Mouse (Mus musculus): Measurements from ENCODE around the gene Srm.

Gene Srm

DNA sequence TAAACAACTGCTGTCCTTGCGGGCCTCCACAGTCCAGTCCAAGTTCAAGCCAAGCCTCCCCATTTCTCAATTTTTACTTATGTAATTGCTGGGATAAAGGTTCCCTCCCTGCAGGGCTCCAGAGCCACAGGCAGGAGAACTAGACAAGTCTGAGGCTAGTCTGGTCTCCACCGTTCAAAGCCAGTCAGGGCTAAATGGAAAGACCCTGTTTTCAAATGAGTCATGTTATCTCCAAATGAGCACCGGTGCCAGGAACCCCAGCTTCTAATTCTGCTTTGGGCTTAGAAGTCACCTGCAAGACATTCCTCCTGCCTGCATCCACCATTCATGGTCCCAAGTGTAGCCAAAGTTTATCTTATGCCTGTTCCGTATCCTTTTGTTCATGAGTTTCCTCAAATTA is 10.6 kb downstream of the Srm start:
- DNase-seq (ENCODE audit: low read depth, low spot score), result no peak

DNA sequence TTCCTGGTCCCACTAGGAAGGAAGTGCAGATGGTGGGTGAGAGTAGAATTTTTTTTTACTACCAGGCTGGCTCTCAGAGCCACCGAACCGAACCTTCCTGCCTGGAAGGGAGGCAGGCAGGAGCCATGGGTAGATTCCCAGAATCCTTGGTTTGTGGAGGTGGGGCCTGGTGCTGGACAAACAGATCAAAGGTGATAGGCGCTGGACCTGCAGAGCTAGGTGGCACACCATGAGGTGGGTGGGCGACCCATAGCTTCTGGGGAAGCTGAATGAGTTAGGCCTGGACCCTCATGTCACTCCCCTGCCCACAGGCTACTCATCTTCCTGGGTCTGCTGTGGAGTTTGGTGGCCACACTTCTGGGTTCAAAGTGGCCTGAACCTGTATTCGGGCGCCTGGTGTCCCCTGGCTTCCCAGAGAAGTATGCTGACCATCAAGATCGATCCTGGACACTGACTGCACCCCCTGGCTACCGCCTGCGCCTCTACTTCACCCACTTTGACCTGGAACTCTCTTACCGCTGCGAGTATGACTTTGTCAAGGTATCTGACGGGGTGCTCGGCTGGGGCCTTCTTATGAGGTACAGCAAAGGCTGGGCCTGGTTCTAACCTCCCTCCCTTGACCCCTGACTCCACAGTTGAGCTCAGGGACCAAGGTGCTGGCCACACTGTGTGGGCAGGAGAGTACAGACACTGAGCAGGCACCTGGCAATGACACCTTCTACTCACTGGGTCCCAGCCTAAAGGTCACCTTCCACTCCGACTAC is 11.2 kb downstream of the Srm start, which contains the start of gene Masp2:
TSS of gene Masp2 (plus strand) at position 198 of the 764 bp plus-strand sequence.
- no peak for DNase-seq (ENCODE audit: low read depth, low spot score)

DNA sequence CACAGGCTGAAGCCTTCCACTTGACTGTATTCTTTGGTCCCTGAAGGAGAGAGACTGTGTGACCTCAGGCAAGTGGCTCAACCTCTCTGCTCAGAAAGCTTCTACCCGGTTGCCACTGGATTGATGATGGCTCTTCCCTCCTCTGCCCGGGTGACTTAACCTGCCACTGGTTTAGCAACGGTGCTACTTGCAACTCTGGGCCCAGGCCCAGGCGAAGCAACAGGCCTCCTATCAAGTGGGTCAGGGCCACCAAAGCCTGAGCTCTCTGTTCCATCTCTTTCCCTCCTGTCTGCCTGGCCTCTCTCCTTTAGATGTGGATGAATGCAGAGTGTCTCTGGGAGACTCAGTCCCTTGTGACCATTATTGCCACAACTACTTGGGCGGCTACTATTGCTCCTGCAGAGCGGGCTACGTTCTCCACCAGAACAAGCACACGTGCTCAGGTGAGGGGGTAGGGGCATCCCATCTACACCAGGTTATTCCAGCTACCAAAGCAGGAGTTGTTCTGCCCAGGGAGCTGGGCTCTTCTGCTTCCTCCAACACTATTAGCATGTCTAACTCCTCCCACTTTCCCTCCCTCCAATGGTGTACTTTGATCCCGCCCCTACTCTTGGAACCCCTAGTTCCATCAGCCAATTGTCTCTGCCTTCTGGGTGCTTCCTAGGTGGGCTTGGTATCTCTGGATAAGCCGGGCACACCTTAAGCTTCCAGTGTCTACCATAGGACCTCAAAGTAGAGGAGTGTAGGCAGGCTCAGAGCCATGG is 12.3 kb downstream of the Srm start:
- no peak for DNase-seq (ENCODE audit: low read depth, low spot score)

DNA sequence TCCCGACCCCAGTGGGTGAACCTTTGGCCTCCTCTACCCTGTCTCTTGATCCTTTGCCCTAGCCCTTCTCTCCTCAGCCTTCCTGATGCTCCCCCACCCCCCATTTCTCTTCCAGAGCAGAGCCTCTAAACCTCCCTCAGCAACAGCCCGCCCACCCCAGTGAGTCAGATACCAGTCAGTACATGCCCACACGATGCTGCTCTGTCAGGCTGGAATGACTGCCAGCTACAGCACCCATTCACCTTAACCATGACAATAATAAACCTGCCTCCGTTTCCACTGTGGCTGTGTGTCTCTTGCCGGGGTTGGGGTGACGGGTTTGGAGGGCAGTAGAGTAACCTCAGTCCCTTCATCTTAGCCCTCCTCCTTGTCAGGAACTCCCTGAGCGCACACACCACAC is 12.8 kb downstream of the Srm start:
- no peak for DNase-seq (ENCODE audit: low read depth, low spot score)

DNA sequence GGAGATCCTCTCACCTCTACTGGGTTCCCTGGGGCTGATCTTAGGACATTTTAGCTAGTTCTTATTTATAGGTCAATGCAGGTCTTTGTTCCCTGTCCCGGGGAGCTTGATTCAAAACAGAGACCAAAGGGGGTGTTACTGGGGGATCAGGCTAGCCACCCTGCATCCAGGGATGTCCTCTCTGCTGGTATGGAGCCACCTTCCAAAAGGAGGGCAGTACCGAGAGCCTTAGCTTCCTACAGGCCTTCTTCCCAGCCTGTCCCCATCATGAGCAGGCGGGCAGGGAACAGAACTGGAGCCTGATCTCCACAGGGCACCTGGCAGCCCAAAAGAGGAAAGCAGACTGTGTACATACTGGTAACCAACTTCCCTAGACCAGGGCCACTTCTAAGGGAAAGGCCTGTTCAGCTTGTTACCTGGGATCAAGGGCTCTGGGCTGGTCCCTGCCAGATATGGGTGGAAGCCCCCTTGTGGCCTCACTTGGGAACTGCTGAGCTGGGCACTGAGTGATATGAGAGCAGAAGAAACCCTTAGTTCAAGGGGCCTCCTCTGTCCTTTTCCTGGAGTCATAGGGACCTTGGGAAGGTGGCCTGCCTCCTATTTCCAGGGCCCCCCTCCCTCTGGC is 13.3 kb downstream of the Srm start:
- DNase-seq (ENCODE audit: low read depth, low spot score), result peak; percentile 56

DNA sequence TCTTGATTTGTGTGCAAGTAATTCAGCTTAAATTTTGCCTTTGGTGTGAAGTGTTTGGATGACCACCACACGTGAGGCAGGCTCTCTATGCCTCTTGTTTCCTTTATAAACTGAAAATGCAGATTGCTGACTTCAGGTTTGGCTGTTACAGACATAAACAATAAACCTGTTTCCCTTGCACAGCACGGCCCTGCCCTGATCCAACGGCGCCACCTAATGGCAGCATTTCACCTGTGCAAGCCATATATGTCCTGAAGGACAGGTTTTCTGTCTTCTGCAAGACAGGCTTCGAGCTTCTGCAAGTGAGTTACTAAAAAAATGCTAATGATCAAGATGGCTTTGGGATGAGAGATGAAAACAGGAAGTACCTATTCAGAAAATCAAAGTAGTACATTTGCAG is 16.5 kb downstream of the Srm start:
- DNase-seq (ENCODE audit: low read depth, low spot score), result peak; percentile 76

DNA sequence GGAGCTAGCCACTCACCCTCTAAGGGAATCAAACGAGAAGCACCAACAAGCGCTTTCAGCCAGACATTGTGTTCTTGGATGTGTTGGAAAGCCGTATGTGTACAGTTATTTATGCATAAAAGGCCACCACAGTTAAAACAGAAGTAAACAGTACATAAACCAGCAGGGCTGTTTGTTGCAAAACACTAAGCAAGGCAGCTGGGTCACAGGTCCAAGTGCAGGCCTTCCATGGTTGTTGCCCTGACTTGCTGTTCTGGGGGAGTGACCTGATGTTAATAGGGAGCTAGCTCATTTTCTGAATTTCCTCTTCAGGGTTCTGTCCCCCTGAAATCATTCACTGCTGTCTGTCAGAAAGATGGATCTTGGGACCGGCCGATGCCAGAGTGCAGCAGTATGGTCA is 18.5 kb downstream of the Srm start:
- DNase-seq (ENCODE audit: low read depth, low spot score), result no peak

DNA sequence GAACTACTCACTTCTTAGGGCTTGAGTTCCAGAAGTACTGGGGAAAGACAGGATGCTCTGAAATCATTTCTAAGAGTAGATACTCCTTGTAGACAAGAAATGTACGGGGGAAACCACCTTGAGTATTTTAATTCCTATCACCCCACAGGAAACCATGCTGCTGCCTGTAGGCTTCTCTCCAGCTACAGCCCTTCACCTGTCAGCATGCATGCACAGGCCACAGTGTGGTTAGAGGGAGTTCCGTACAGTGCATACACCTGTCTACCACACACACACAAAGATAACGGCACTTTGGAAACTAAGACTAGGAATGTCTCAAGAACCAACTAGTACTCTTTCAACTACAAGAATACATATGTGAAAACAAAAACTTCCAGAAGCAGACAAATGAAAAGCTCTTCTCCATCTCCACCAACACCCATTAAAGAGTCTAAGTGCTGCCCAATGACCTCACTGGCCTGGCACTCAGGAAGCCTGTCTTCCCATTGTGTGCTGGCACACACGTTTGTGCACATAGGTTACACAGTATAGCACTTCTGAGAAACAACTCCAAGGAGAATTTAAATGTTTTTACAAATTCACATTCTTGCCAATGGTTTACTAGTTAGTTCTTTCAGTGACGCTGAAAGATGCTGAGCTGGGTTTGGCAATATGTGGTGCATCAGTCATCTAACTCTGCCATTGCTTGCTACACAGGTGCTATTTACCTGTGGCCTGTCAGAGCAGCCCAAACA is 19.5 kb downstream of the Srm start:
- no peak for DNase-seq (ENCODE audit: low read depth, low spot score)

DNA sequence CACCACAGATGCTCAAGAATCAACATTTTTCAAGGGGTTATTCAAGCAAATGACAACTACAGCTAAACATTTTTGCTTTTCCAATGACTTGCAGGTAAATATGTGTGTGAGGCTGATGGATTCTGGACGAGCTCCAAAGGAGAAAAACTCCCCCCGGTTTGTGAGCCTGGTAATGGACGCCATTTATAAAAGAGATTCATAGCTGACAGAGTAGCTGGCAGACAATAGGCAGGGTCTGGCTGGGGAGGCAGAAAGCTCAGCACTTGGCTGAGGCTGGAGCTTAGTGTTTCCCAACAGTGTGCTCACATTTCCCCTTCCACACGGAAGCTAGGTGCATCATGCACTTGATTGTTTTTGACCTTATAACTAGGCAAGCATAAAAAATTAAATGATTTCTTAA is 21.3 kb downstream of the Srm start:
- no peak for DNase-seq (ENCODE audit: low read depth, low spot score)

DNA sequence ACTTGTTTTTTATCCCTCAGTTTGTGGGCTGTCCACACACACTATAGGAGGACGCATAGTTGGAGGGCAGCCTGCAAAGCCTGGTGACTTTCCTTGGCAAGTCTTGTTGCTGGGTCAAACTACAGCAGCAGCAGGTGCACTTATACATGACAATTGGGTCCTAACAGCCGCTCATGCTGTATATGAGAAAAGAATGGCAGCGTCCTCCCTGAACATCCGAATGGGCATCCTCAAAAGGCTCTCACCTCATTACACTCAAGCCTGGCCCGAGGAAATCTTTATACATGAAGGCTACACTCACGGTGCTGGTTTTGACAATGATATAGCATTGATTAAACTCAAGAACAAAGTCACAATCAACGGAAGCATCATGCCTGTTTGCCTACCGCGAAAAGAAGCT is 22.4 kb downstream of the Srm start:
- DNase-seq (ENCODE audit: low read depth, low spot score), result no peak

DNA sequence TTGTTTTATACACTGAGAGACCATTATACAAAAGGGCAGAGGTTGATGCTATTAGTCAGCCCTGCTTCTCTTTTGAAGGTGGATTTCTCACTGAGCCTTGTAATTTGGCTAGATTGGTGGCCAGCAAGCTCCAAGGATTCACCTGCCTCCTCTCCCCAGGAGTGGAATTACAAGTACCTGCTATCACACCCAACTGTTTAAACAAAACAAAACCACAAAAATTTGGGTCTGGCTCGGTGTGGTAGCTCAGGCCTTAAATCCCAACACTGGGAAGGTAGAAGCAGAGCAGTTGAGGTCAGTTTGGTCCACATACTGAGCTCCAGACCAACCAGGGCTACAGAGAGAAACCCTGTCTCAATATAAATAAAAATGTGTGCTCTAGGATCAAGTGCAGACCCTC is 28.5 kb downstream of the Srm start:
- DNase-seq (ENCODE audit: low read depth, low spot score), result no peak

DNA sequence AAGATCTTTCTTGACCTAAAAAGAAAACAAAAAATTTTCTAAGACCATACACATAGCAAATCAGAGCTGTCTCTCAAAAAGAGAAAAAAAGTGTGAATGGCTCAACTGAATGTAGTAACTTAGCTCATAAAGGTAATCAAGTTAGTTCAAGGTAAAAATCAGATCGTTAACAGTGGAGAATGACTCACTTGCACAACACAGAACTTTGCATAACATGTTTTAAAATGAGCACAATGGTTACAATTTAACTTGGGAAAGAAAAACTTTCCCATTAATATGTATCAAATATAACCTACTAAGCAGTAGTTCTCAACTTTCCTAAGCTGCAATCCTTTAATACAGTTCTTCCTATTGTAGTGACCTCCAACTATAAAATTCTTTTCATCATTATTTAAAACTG is 29.4 kb downstream of the Srm start:
- DNase-seq (ENCODE audit: low read depth, low spot score), result no peak

DNA sequence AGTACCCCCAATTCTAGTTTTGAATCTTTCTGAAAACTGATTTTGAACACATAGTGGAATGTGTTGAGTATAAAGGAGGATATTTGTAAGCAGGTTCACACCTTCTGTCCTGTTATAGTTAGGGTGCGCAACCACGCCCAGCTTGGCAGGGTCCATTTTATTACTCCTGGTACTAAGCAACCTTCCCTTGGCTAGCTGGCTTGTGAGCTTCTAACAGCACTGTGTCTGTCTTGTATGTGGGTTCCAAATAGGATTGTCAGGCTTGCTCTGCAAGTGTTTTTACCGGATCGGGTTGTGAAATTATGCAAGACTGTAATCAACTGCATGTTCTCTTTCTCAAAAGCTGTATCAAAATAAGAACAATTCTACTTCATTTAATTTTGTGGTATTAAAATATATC is 31.2 kb downstream of the Srm start:
- no peak for DNase-seq (ENCODE audit: low read depth, low spot score)

DNA sequence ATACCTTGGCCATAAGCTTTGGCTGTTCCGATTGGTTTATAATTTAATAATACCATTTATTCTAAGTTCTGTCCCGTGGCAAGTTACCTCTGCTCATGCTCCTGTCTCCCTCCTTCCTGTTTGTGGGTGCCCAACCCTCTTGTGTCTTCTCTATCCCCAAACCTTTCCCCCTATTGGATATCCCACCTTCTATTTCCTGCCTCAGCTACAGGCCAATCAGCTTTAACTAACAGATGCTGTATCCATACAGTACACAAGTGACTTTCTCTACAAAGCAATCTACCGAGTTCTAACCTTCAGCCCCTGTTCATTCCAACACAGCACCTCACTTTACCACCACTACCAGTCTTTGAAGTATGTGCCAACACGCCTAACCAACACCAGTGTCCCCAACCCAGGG is 32.3 kb downstream of the Srm start:
- no peak for DNase-seq (ENCODE audit: low read depth, low spot score)

DNA sequence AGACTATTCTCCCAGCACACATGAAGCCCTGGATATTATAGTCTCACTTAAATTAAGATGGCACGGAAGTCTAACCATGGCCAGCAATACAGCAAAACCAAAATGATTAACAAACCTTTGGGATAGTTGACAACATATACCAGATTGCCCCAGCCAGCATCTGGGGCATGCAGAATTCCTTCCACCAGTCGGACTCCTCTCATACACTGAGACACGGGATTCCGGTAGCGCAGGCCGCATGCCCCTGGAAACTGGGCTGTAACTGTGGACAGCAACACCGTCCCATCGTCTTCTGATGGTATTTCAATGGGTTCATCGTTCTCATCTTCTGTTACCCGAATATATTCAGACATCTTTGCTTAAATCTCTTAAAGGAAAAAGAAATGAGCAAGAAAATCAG is 33.7 kb downstream of the Srm start:
- no peak for DNase-seq (ENCODE audit: low read depth, low spot score)

DNA sequence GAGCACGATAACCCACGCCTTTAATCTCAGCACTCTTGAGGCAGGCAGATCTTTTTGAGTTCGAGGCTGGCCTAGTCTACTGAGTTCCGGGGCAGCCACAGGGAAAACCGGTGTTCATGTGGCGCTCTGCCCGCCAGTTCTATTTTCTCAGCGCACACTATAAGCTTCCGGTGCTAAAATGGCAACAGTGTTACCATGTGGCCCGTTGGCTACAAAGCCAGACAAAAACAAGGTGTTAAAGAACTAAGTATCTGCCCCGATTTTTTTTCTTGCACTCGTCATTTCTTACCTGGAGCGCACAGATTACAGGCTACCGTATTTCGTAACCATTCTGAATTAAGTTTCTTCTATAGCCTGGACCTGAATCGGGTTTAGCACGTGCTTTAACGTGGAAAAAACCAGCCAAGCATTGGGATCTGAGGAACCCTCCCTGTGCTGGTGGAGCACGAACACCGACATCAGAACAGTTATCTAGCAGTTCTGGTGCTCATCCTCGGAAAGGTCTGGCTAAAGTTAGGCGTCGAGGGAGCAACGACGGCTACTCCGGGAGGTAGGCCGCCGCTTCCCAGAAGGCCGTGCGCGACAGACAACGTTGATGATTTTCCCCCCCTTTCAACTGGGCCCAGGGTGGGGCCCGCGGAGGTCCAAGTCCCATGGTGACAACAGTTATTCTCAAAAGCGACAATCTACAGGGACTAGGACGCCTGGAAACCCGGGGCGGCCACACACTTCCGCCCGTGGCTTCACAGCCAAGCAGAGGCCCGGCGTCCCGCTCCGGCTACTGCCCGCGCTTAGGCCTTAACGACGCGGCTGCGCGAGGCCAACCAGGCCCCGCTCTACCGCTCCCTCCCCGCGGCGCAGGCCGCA is 34.7 kb downstream of the Srm start:
- DNase-seq (ENCODE audit: low read depth, low spot score), result peak; percentile 78

DNA sequence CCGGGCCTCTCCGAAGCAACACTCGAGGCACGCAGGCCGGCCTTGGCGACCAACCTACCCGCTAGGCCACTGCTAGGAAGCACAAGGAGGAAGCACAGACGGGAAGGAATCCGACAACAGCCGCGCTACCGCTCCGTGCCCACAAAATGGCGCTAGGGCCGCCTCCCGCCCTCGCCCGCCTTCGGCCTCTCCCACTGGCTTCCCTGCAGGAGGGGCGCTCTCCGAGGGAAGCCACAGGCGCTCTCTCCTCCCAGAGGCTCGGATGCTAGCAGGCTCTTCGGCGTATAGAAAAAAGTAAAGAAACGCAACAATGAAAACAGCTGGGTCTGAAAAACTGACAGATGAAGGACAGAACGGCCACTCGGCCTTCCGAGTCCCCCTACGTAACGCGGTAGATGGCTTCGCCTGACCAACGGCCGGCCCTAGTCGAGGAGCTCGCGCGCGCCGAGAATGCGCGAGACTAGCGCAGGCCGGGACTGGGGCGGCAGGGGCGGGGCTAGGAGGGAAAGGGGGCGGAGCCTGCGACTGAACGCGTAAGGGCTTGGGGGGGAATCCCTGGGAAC is 35.4 kb downstream of the Srm start, which contains the start of gene Tardbp:
TSS of gene Tardbp (minus strand) at position 397 of the 563 bp plus-strand sequence.
- peak; percentile 97 for DNase-seq (ENCODE audit: low read depth, low spot score)

DNA sequence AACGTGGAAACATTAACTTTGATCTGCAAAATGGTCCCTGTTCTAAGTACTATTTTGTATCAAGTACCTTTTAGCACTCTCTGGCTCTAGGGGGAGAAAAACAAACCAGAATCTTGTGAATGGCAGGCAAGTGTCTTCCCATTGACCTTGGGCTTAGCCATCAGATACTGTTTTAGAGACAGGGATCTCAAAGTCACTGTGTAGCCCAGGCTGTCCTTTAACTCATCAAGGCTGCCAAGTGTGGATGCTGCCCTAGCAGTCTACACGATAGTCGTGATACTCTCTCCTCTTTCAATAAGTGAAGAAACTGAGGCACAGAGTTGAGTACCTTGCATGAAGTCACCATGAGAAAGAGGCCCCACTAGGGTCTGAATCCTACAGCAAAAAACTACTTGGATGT is 35.9 kb downstream of the Srm start:
- no peak for DNase-seq (ENCODE audit: low read depth, low spot score)

DNA sequence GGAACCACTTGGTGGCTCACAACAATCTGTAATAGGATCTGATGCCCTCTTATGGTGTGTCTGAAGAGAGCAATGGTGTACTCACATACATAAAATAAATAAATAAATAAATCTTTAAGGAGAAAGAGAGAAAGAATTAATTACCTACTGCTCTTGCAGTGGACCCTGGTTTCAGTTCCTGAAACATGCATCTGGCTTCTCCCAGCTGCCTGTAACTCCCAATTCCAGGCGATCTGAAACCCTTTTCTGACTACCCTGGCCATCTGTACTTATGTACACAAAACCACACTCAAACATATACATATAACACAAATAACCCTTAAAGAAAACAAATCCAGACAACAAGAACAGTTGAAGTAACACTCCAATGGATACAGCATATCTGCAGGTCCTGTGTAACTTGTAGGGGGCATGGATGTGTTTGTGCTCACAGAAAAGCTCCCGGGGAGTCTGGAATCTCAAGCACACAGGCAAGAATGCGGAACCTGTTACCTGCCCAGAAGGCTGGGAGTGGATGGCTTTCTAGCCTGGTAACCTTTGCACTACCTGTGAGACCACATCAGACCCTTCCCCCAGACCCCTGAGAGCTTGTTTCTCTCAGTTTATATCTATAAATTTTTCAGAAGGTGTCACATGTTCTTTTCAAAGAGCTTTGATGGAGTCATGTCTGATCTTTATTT is 40.9 kb downstream of the Srm start:
- DNase-seq (ENCODE audit: low read depth, low spot score), result no peak

Measured in CD4-positive helper T cell, adult 2 months (primary cell).